Mouse (Mus musculus) mesoderm, embryonic 11.5 days (tissue): ENCODE measurements around the gene Ankrd33b.

ENCODE experiments used
- DNase-seq: peaks from one replicate; pipeline ENCODE4 v3.0.0-alpha.2; 2012; ENCODE audit warnings: low read depth, low spot score

The Ankrd33b gene

GRCm38 (mm10) chr15:31265845-31266244, 101.7 kb downstream of the Ankrd33b start:
- DNase-seq = no peak

GRCm38 (mm10) chr15:31265404-31265803, 102.1 kb downstream of the Ankrd33b start:
- DNase-seq = no peak

DNA sequence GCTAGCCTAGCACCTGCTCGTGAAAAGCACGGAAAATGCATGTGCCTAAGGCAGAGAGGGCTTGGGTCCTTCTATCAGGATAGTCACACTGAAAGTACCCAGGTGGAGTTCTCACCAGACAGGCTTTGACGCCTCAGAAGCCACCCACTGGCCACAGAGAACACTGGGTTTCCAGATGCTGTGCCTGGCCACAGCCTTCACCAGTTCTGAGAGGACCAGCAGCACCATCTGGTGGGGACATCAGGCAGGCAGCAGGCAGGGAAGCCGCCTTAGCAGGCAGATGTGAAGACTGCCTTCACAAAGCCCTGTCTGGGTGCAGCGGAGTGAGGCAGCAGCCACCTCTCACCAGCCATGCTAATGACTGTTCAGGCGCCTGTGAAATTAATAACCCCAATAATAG, 102.7 kb downstream of the Ankrd33b start:
- DNase-seq = peak; percentile 86

- DNase-seq = no peak
Measured at GRCm38 (mm10) chr15:31262361-31262760, 105.2 kb downstream of the Ankrd33b start.

DNA sequence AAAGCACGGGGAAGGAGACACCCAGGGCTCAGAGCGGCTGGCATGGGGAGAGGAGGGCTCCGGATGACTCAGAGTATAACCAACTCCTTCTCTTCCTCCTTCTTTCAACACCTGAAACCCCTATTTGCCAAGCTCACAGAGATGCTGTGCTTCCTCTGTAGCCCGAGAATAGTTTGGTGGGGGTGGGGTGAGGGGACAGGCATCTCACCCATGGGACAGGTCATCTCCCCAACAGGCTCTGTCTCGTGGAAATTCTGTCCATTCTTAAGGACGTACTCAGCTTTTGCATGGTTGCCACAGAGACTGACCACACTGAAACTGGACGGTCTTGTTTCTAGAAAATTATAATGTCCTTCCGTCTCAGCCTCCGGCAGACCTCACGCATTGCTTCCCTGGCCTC, 106.4 kb downstream of the Ankrd33b start:
- DNase-seq = no peak

GRCm38 (mm10) chr15:31258693-31259439, 108.7 kb downstream of the Ankrd33b start:
- peak; percentile 28 for DNase-seq

- peak; percentile 65 for DNase-seq
Measured at GRCm38 (mm10) chr15:31258029-31258692, 109.4 kb downstream of the Ankrd33b start.

DNA sequence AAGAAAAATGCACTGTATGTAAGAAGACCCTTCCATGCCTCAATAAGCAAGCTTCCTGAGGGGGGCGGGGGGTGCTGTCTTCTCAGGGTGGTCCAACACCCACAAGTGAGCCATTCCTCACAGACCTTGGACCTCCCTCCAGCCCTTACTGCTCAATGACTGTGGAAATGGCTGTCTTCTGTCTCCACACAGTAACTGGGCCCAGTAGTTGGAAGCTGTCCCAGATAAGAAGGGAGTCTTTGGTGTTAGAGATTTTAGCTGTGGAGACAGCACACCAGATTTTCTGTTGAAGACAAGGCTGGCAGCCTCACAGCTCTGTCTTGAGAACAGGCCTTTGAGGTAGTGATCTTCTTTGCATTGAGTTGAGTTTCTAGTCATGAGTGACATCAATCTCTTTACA, 110.2 kb downstream of the Ankrd33b start:
- no peak for DNase-seq

DNA sequence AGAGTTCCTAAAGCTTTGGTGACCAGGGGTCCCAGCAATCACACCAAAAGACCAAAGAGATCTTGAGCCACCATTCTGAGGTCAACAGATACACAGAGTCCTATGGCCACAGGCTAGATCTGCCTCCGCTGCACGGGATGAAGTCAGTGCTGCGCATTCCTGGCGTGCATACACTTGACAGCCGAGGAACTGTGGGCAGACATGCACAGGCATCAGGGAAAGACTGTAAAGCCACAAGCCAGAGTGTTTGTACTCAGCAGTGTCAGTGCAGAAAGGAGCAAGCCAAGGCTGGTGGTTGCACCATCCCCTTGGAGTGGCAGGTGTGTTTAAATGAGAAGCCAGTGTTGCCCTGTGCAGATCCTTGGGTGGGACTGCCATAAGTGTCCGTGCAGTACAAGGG, 111.8 kb downstream of the Ankrd33b start:
- no peak for DNase-seq

- no peak for DNase-seq
Measured at GRCm38 (mm10) chr15:31254939-31255535, 112.5 kb downstream of the Ankrd33b start.

DNA sequence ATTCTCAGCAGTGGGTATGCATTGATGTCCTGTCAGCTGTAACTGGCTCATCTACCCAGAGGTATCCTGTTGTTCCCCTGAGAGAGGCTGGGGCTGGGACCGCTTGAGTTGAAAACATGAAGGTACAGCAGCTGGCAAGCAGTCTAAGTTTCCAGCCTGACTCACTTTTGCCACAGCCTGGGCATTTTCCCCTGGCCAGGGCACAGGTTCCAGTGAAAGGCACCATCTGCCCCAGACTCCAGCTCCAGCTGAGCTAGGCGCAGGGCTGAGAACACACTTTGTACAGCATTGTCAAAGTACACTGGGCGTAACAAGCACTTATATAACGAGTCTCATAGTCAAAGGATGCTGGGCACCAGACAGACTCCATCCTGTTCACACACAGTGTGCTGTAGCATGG, 113.6 kb downstream of the Ankrd33b start:
- no peak for DNase-seq

GRCm38 (mm10) chr15:31253380-31253779, 114.1 kb downstream of the Ankrd33b start:
- no peak for DNase-seq

- DNase-seq = no peak
Measured at GRCm38 (mm10) chr15:31252590-31253311, 114.8 kb downstream of the Ankrd33b start.

DNA sequence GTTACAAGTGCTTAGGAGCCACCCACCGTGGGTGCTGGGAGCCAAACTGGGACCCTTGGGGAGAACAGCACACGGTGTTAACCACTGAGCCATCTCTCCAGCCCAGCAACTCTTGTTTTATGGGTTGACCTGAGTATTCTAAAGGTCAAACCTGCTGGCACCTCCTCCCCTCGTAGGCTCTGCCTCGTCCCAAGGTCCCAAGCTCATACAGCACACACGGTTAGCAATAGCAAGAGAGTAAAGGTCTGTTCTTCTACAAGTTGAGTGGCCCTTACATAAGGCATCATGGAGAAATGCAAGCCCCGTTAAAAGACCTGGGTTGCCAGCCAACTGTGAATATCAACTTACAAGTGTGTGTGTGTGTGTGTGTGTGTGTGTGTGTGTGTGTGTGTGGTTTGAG, 116.3 kb downstream of the Ankrd33b start:
- DNase-seq = no peak

- DNase-seq = no peak
Measured at GRCm38 (mm10) chr15:31250676-31251075, 116.8 kb downstream of the Ankrd33b start.

DNA sequence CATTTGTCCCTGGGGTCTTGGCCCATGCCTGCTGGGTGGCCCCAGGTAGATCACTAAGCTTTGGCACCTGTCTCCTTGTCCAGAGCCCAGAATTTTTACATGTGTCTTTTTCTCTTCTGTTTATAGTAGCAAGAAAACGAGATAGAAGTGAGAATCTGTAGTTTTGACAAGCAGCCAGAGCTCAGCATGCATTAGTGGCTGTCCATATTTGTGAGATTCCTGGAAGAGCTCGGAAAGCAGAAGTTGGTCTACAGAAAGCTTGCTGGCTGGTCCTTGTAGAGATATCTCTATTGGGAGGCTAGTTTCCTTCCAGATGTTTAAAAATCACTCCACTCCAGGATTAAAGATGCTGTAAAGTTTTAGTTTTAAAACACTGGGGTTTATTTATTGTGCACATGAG, 117.5 kb downstream of the Ankrd33b start:
- DNase-seq = no peak

DNA sequence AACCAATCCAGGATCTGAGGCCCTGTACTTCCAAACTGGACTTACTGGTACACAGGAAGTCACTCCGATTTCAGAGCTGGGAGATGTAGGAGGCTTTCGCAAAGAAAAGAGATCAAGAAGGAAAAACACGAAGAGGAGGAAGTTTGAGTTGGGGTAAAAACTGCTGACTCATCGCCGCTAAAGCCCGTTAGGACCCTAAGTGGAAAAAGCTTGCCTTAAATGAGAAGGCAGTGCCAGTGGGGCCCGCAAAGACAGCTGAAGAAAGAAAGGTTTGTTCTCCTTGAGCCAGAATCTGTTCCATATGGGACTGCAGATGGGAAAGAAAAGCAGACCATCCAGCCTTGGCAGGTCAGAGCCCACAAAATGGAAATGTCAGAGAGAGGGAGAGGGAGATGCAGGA, 118.6 kb downstream of the Ankrd33b start:
- peak; percentile 45 for DNase-seq

DNA sequence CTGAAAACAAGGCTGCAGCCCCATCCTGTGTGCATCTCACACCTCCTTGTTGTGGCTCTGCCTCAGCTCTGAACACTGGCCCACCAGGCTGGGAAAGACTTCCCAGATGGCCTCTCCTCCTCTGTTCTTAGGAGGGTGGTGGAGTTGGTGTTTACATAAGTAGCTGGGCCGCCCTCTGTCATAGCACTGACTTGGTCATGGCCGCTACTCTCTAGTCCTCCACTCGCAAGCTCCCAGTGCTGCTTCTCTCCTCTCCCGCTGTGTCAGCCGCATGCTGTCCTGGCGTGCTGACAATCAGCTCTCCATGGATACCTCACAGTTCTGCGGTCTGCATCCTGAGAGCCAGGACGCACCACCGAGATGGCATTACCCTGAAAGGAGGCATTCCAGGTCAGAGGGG, 120.5 kb downstream of the Ankrd33b start:
- DNase-seq = no peak

GRCm38 (mm10) chr15:31245934-31246333, 121.6 kb downstream of the Ankrd33b start:
- no peak for DNase-seq

DNA sequence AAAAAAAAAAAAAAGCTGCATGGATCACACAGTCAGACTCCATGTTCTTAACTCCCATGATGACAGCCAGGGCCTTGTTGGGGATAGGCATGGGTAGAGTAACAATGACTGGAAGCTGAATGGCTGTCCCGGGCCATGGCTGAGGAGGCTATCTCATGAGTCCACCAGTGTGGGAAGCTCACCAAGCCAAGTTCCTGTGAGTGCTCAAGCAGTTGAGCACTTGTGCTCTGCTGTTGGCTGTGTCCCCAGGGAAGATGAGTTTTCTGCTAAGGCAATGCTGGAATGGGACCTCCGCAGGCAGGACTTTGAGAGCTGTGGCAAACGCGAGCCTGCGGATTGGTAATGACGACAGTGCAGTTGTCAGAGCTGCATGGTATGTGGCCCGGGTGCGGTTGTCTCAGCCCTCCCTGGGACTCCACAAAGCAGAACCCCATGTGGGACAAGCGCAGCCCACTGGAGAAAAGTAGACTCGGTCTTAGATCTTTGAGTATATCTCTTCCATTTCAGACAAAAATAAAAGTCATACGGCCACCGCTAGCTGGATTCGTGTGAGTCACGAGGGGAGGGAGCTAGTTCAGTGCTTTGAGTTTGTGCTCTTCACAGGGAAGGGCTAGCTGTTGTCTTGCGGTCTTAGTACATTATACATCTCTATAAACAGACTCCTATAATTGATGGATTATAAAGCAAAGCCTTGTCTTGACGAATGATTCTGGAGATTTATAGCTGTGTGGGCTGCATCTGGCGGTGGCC, 122.7 kb downstream of the Ankrd33b start:
- no peak for DNase-seq

GRCm38 (mm10) chr15:31243260-31243659, 124.3 kb downstream of the Ankrd33b start:
- no peak for DNase-seq
